Mouse (Mus musculus): ENCODE data around the gene Alg13.

The Alg13 gene

DNA sequence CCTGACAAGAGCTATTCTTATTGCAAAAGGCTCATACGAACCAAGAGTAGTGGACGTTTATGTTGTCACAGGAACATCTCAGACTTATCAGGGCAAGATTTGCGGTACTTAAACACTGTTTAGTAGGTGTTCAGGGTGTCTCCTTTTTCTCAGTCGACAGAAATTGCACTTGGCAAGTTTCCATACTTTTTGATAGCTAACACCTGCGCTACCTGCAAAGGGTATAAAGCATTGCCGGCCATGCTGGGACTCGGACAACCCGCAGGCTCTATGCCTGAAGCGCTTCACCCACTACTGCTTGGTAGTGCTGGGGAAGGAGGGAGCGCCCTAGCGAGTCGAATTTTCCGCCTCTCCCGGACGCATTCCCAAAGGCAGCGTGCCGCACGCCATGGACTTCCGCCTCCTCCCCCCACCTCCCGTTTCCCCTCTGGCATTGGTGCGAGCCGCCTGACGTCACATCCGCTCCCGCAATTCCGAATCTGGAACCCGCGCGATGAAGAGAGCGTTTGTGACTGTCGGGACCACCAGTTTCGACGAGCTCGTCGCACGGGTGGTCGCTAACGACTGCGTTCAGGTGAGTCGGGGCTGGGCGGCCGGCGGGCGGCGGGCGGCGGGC is at the start of gene Alg13:
Gene Alg13 (plus strand): TSS at position 257 of the 616 bp plus-strand sequence.
- DNase-seq (ENCODE audit: low spot score in 2 of 2) = peak; percentile 68 to 81

DNA sequence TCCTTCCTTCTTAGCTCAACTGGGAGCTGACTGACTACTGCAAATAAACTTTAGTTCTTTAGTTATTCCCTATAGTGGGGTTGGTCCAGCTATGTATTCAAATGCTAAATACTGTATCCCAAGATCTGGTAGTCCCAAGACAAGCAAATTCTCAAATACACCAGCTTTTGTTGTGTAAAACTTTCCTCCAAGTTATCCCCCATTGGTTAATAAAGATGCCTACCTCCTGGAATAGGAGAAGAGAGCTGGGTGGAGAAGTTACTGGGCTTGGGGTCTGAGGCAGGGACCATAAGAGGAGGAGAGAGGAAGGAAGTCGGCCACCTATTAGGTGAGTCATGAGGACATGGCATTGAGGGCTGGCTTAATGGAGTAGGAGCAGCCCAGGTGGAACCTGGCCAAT is 49.0 kb upstream of the Alg13 start:
- DNase-seq (ENCODE audit: low spot score in 2 of 2) = no peak

DNA sequence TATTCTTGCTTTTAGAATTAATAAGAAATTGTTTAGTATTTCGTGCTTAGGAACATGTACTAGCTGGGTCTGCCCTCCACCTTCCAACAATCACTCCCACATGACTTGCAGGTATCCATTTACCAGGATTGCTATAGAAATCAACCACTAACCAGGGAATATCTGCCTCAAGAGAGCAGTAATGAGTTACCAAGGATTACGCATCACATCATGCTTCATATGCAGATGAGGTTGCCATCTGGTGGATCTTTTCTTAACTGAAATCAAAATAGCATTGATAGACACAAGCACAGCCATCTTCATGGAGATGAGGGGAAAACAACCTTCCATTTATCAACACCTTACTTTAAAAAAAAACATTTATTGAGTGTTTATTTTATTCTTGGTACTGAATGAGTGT is 16.1 kb upstream of the Alg13 start:
- DNase-seq (ENCODE audit: low spot score in 2 of 2) = no peak

DNA sequence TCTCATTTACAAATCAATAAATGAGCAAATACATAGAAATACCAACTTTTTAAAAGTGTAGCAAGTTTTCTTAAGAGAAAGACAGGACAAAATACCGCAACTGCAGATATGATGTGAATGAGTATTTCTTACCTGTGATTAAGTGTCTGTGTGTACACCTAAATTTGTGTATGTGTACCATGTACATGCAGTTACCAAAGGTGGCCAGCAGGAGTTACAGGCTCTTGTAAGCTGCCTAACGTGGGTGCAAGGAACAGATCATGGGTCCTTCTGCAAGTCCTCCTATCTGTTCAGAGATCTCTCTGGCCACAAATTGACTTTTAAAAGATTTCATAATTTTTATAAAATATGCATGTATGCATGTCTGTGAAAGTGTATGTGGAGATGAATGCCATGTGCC is 11.9 kb upstream of the Alg13 start:
- no peak for DNase-seq (ENCODE audit: low spot score in 2 of 2)

DNA sequence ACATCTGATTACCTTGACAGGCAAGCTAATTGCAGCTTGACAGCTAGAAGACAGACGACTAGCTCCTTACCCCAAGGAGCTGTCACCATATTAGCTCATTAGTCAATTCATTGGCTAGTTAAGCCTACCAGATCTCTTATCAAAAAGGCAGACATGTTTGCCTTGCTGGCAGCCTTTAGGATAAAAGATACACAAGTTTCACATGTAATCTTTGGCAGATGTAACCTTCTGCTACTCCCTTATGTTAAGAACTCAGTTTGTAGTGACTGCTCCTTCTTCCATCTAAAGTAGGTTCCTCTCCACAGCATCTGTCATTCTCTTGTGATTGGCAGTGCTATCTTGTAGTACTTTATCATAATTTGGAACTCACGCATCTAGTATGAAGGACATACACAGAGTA is 3.6 kb upstream of the Alg13 start:
- DNase-seq (ENCODE audit: low spot score in 2 of 2) = no peak

DNA sequence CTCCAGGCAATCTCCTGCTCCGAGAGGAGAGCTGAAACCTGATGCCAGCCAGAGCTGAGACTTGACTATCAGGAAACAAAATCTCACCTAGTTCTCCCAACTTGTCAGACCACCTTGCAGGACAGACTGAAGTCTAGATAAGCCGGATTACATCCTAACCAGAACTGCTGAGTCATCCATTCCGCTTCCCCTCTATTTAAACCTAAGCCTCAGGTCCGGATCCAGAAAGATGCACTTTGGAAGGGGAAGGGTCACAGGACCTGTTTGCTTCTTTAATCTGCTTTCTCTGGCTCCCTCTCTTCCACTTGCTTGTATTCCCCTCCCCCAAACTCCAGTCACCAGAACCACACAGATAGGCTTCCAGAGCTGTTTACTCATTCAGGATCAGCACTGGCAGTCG is 2.6 kb upstream of the Alg13 start:
- DNase-seq (ENCODE audit: low spot score in 2 of 2) = no peak

- no peak for DNase-seq (ENCODE audit: low spot score in 2 of 2)
Measured at GRCm38 (mm10) chrX:144316004-144316403, 1.6 kb upstream of the Alg13 start.

DNA sequence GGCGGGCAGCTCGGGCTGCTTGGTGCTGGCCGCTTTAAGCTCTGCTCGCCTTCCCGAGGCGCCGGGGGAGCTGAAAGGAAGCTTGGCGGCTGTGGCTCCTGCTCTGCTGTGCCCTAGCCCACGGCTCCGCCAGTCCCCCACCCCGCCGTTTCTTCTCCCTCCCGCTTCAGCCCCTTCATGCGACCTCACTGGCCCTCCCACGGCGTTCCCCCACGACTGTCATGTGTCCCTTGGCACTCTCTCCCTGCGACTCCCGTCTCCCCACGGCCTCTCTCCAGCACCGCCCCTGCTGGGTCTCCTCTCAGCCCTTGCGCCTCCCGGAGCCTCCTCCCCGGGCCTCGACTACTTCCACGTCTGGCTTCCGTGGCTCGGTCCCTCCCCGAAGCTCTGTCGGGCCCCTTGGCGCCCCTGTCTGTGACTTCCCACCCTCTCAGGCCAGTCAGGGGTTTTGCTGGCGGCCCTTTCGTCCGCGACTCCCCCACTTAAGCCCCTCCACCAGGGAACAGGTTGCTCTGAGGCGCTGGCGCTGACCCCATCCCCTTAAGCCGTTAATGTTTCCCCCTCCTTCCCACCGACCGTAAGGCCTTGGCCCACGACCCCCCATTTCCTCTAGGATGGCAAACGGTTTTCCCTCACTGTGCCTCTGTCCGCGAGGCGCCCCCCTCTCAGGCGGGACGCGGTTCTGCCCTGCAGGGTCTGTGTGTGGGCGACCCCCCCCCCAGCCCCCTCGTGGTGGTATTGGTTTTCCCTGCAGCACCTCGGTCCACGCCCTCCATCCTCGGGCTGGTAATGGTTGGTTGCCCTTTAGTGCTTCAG is 768 bp downstream of the Alg13 start:
- peak in 1 of 2 experiments; percentile 59 for DNase-seq (ENCODE audit: low spot score in 2 of 2)

DNA sequence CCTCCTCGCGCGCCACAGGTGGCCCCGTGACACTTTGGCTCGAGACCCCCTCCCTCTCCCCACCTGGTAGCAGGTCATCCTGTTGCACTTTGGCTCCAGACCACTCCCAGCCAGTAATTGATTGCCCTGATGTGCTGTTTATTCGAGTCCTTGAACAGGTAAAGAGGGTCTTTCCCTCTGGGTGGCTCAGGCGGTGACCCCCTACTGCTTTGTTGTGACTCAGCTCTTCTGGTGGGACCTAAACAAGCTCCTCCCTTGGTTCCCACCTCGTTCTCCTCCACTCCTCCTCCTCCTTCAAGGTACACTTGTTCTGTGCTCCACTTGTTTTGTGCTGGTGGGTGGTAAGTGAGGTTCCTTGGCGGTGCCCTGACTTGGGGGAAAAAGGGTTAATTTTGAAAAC is 1.8 kb downstream of the Alg13 start:
- no peak for DNase-seq (ENCODE audit: low spot score in 2 of 2)

- no peak for DNase-seq (ENCODE audit: low spot score in 2 of 2)
Measured at GRCm38 (mm10) chrX:144325375-144325774, 7.8 kb downstream of the Alg13 start.

DNA sequence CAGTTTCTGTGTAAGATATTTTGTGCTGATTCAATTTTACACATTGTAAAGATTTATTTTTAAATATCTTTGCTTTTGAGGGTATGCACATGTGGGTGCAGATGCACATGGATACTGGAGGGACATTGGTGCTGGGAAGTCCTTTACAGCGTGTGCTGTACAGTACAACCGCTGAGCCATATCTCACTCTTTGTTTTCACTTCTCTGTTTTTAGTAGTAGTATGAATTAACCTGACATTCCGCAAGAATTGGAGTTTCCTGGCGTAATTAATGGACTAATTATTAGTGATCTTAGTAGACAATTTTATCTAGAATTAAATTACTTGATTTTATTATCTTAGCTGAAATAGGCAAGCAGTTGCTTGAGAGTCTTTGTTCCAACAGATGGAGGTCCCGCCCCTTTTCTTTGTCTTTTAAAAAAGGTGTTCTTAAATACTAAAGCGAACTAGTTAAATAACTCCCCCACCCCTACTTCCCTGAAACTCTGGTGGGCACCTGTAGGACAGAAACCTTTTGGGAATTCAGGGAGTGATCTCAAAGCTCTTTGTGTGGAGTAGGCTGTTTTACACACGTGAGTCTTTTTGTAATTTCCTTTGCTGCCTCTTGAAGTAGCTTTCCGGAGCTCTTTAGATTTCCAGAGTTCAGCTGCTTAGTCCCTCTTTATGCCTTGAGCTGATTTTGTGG is 17.9 kb downstream of the Alg13 start:
- no peak for DNase-seq (ENCODE audit: low spot score in 2 of 2)

- DNase-seq (ENCODE audit: low spot score in 2 of 2) = no peak
Measured at GRCm38 (mm10) chrX:144337938-144338337, 20.3 kb downstream of the Alg13 start.

GRCm38 (mm10) chrX:144338355-144338754 is 20.8 kb downstream of the Alg13 start:
- DNase-seq (ENCODE audit: low spot score in 2 of 2) = no peak

DNA sequence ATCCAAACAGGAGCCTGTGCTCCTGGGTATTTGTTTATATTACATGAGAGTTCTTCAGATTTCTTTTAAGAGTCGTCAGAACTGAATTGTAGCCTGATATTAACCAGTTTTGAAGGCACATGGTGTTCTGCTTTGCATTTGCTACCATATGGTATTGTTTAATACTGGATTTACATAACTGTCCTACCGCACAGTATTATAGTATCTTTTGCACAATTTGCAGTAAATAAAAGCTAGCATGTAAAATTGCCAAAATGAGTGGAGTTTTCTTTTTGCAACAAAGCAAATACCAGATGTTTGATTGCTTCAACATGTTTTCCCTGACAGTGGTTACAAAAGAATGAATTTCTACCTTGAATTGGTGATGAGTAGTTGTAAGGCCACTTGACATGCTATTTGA is 56.6 kb downstream of the Alg13 start:
- DNase-seq (ENCODE audit: low spot score in 2 of 2) = no peak

GRCm38 (mm10) chrX:144403526-144403925 is 85.9 kb downstream of the Alg13 start:
- peak; percentile 26 to 61 for DNase-seq (ENCODE audit: low spot score in 2 of 2)

DNA sequence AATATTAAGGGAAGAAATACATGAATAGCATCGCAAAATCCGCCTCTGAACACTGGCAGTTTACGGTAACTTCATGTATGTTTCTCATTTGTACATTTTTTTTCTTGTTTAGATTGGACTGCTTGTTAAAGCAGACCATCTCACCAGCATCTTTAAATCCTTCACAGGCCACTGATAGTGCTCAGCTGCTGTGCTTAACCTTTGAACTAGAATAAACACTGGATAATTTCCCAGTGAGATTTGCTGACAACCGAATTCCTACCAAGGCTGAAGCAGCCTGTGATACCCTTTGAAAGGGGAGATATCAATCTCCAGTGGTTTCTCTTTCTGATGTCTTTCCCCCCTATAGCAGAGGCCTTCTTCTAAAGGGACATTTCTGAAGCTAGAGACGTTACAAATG is 90.4 kb downstream of the Alg13 start:
- no peak for DNase-seq (ENCODE audit: low spot score in 2 of 2)

- DNase-seq (ENCODE audit: low spot score in 2 of 2) = no peak
Measured at GRCm38 (mm10) chrX:144420259-144420658, 102.7 kb downstream of the Alg13 start.

DNA sequence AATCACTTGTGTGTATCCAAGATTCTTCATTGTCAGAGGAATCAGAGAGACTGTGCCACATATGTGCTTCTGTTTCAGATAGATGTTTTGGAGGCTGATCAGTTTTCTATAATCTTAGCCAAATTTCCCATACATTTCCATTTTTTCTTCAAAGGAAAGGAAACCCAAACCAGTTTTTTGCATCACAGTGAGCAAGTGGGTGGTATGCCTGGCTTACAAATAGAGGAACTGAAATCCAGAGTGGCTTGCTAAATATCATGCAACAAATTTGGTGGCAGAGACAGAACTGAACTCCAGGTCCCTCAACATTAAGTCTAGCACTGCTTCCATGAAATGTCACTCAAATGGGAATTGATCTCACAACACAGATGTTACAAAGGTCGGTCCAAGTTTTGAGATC is 103.5 kb downstream of the Alg13 start:
- no peak for DNase-seq (ENCODE audit: low spot score in 2 of 2)

DNA sequence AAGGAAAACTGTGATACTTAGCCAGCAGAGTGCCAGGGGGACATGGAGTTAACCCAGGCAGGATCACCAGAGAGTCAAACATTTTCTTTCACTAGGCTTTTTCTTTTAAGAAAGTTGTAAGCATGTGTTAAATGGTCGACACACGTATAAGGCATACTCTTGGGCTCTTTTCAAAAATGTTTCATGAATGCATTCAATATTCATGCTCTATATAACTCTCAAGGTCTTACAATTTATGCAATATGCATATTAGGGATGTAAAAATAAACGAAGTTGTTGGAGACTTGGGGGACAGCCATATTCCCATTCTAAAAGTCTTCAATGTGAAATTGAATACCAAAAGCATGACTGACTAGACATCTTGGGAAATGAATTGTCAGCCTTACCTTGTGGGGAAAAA is 106.2 kb downstream of the Alg13 start:
- no peak for DNase-seq (ENCODE audit: low spot score in 2 of 2)
